18 mouse cellular contexts compared by ENCODE assay signal in the genomic region with DNA sequence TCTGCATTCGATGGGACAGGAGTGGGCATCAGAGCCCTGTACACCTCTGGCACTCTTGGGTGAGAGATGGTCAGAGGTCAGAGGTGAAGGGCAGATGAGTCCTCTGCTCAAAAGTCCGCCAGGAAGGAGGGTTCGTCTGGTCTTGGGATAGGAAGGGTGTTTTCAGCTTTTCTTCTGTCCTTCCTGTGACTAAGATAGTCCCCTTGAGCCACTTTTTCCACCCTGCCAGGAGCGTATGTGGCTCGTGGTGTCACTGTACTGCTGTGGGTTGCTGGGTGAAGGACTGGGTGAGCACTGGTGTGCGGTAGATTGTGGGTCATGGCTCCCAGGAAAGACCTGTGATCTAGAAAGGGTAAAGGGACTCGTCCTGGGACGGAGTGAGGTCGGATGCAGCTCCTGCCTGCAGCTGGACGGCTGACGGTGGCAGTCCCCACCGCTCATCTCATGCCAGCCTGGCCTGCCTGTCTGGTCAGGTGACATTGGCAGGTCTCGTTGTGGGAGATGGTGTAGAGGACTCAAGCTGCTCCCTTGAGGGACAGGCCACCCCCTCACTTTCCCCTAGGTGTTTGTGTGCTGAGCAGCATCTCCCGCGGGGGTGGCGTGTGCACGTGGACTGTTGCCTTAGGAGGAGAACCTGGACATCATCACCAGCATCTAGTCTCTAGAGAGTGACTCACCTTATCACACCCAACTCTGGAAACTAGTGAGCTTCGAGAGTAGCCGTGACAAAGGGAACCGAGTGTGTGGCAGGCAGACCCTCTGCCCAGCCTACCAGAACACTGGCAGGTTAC.
A peak's percentile ranks its signal among the peaks of the same experiment; 100 is the strongest.
DNase-seq lines count a peak whose midpoint lies in the region; ATAC-seq and TF ChIP-seq lines count a peak whose summit lies in the region.
"Had no signal": no experiment of that assay in that cellular context is flagged by ENCODE, and none has a peak within 500 bp of the region (broad histone marks: within the 10 kb centered on the region; RNA-seq: fewer than 3 reads in every experiment).

No protein-coding gene starts in this region.

- intact Hi-C loops in left cerebral cortex, postnatal 36 days (cut with DNase I) = no loop called here
- intact Hi-C loops in left cerebral cortex, postnatal 10 days (cut with DNase I) = no loop called here

- TF ChIP-seq CTCF in cortical plate, adult 2 months (IDR thresholded peaks at IDR 0.05; ENCODE audit: extremely low read depth, insufficient read depth, low read length) = no peak

- peaks cover 35% of the 10 kb centered on the region for H3K4me1 ChIP-seq in forebrain, embryonic 10.5 days
- no peaks in the 10 kb centered on the region; the same call in 1 of the 2 replicates for H3K4me1 ChIP-seq in forebrain, embryonic 11.5 days (replicated peaks; ENCODE audit: control insufficient read depth, insufficient read depth, low read length)
- peaks cover 23% of the 10 kb centered on the region for H3K4me1 ChIP-seq in cortical plate, adult 2 months (ENCODE audit: control insufficient read depth, insufficient read depth, low read length)

- H3K9me3 ChIP-seq in forebrain, embryonic 10.5 days = no peaks in the 10 kb centered on the region
- H3K9me3 ChIP-seq in forebrain, embryonic 11.5 days (ENCODE audit: control insufficient read depth, low read length) = no peaks in the 10 kb centered on the region
- H3K9me3 ChIP-seq: embryonic facial prominence, embryonic 13.5 days; forebrain, embryonic 15.5 days; heart, embryonic 12.5 days; hindbrain, embryonic 10.5 days had no signal

- no peak overlapping the region for H3K4me3 ChIP-seq in forebrain, embryonic 10.5 days
- H3K4me3 ChIP-seq in forebrain, embryonic 11.5 days (ENCODE audit: low read depth, low read length) = no peak overlapping the region
- H3K4me3 ChIP-seq in cortical plate, adult 2 months (ENCODE audit: insufficient read depth, low read length) = no peak overlapping the region
- H3K4me3 ChIP-seq: embryonic facial prominence, embryonic 13.5 days; forebrain, embryonic 15.5 days; heart, embryonic 12.5 days; hindbrain, embryonic 10.5 days had no signal

- no peaks in the 10 kb centered on the region for H3K27me3 ChIP-seq in forebrain, embryonic 10.5 days (ENCODE audit: poor library complexity, severe bottlenecking)
- no peaks in the 10 kb centered on the region for H3K27me3 ChIP-seq in forebrain, embryonic 11.5 days (ENCODE audit: control insufficient read depth, insufficient read depth, low read length)
- H3K27me3 ChIP-seq: embryonic facial prominence, embryonic 13.5 days; forebrain, embryonic 15.5 days had no signal

- 0 out of 2 replicates have a peak overlapping the region, but pooled peaks have one; percentile 15 for H3K27ac ChIP-seq in forebrain, embryonic 10.5 days
- no peak overlapping the region for H3K27ac ChIP-seq in forebrain, embryonic 11.5 days (ENCODE audit: low read depth, low read length)
- peak overlapping the region; percentile 9; the same call in 1 of the 2 replicates for H3K27ac ChIP-seq in cortical plate, adult 2 months (ENCODE audit: insufficient read depth, low read length)
- H3K27ac ChIP-seq: embryonic facial prominence, embryonic 13.5 days; forebrain, embryonic 15.5 days; hindbrain, embryonic 10.5 days; hindbrain, embryonic 14.5 days had no signal

- TF ChIP-seq POLR2A in cortical plate, adult 2 months (IDR thresholded peaks at IDR 0.05; ENCODE audit: extremely low read depth, insufficient read depth, low read length) = no peak

- H3K36me3 ChIP-seq in forebrain, embryonic 10.5 days (replicated peaks) = peaks cover 26% of the 10 kb centered on the region
- no peaks in the 10 kb centered on the region for H3K36me3 ChIP-seq in forebrain, embryonic 11.5 days (ENCODE audit: control insufficient read depth, insufficient read depth, low read length)
- H3K36me3 ChIP-seq: forebrain, embryonic 15.5 days; heart, embryonic 12.5 days had no signal

- no peak overlapping the region for H3K4me2 ChIP-seq in forebrain, embryonic 11.5 days (ENCODE audit: low read depth, low read length, severe bottlenecking)
- H3K4me2 ChIP-seq: embryonic facial prominence, embryonic 13.5 days; forebrain, embryonic 15.5 days; heart, embryonic 12.5 days; hindbrain, embryonic 14.5 days had no signal

- no peak for ATAC-seq in forebrain, embryonic 11.5 days (replicated peaks; ENCODE audit: low FRiP score)
- ATAC-seq in granulocyte monocyte progenitor cell, adult 5-6 weeks (replicated peaks; ENCODE audit: poor library complexity, severe bottlenecking) = no peak
- ATAC-seq: forebrain, embryonic 15.5 days had no signal

- DNase-seq in forebrain, embryonic 10.5 days (ENCODE audit: extremely low spot score, low spot score) = no peak
- no peak for DNase-seq in forebrain, embryonic 11.5 days (ENCODE audit: low spot score)
- peak; percentile 46 to 47 for DNase-seq in left cerebral cortex, postnatal 36 days (ENCODE audit: low spot score in 2 of 2)
- no peak for DNase-seq in left cerebral cortex, postnatal 10 days (ENCODE audit: extremely low spot score in 1 of 2, low spot score in 2 of 2)
- peak; percentile 34 for DNase-seq in 416B (ENCODE audit: low read depth)
- DNase-seq in adrenal gland, postnatal 36 days = no peak
- DNase-seq: adrenal gland, adult 2 months; adrenal gland, postnatal 25 days; cerebellum, adult 11 months; cerebellum, adult 9-10 months; gastrocnemius, postnatal 14 days had no signal

- no peak overlapping the region for H3K9ac ChIP-seq in forebrain, embryonic 11.5 days (ENCODE audit: low read length)
- H3K9ac ChIP-seq: embryonic facial prominence, embryonic 13.5 days; forebrain, embryonic 15.5 days; heart, embryonic 12.5 days; hindbrain, embryonic 14.5 days had no signal

- 89% methylated on average over 20 of the region's 20 CpGs for WGBS in forebrain, embryonic 10.5 days
- WGBS in forebrain, embryonic 11.5 days = 87% methylated on average over 20 of the region's 20 CpGs

Comparison
In these comparisons a context has a peak if more than half of its experiments do, and no peak if none do; other contexts are left out.
1. DNase-seq: peak in left cerebral cortex, postnatal 36 days (2 of 2) and 416B (single experiment); none in forebrain, embryonic 10.5 days (single experiment), forebrain, embryonic 11.5 days (single experiment), left cerebral cortex, postnatal 10 days (0 of 2) and adrenal gland, postnatal 36 days (0 of 2).